Mouse (Mus musculus) ovary, adult 10 weeks (tissue): ENCODE measurements around the gene St6galnac3. TPM values are rescaled to one million over a fixed set of nuclear protein-coding genes. Genes with fewer than 3 reads are reported as not detected.

Experiments used
- polyA plus RNA-seq: library from polyadenylated mRNA; stranded (reverse); fragments of 350-450 nt; fragmentation: Illumina TruSeq; extraction: RNeasy Lipid Tissue Mini Kit (QIAGEN cat#74804); gene quantifications from one replicate; pipeline ENCODE4 v1.2.3, GENCODE M21; 2014

The St6galnac3 gene
- polyA plus RNA-seq: 7.5 TPM

DNA sequence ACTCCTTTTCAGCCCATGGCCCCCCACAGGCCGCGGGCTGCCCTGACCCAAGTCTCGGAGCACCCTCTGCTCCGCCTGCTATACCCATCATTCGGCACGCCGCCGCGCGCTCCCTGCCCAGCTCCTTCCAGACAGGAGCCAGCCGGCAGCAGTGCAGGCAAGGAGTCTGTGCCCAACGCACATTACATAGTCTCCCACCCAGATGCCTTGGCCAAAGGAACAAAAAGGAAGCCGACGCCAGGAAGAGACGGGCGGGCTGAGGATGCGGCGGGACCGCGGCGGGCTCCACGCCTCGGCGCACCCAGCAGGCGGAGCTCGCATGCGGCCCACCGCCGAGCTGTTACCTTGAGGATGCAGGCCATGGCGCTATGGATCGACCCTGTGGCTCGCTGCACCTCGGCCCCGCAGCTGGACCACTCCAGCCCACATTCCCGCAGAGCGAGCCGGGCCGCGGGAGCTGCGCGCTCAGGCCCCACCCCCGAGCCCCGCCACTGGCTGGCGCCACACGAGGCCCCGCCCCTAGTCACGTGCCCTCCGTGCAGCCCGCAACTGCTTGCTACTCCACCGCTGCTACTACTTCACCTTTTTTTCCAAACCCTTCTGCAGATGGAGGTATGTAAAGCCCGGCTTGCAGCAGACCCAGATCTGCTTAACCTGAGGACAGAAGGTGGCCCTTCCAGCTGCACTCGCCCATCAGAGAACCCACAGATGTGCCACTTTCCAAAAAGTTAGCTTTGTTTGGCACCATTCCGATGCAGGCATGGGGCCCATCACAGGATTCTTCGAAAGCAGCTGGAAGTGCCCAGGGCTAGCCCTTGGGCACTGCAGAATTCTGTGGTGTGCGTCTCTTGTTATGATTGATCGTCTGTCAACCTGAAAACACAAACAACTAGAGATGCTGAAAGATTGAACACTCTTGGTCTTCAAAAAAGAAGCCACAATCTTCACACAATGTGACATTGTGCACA lies at the start of gene St6galnac3:
TSS of gene St6galnac3 (minus strand) at position 474 of the 968 bp plus-strand sequence.

Other genes with a start within 250 kb of the St6galnac3 start
- not detected for gene Asb17, start 119.0 kb upstream of the St6galnac3 start, polyA plus RNA-seq
- 1.9 TPM for gene Msh4, start 181.0 kb upstream of the St6galnac3 start, polyA plus RNA-seq
- 58.1 TPM for gene Rabggtb, start 187.8 kb upstream of the St6galnac3 start, polyA plus RNA-seq
- 118 TPM for gene Acadm, start 219.5 kb upstream of the St6galnac3 start, polyA plus RNA-seq
- 0.17 TPM for gene Slc44a5, start 248.3 kb upstream of the St6galnac3 start, polyA plus RNA-seq